Mouse (Mus musculus): ENCODE measurements around the gene Arl14ep. TPM values are rescaled to one million over a fixed set of nuclear protein-coding genes. Genes with fewer than 3 reads are reported as not detected.
"Not testable (repeated sequence)": the region's sequence is repeated elsewhere in the genome, so short reads cannot be mapped to it uniquely, and the experiment has no call there.

The Arl14ep gene
- polyA plus RNA-seq (2016; fragmentation: Nextera tagmentation; extraction: Ambion mirVana) = 28.6 and 30.6 TPM in 2 replicates

- Histone ChIP-seq H3K9ac (peak within 1 kb of the TSS; percentile 78), H3K9me3 (replicated peaks) (no peaks in the 10 kb centered on the region), H3K27me3 (replicated peaks) (no peaks in the 10 kb centered on the region), H3K36me3 (peaks cover 2% of the 10 kb centered on the region), H3K27ac (ENCODE audit: poor library complexity, severe bottlenecking) (0 out of 2 replicates have a peak within 1 kb of the TSS, but pooled peaks have one; percentile 11), H3K4me2 (peak within 1 kb of the TSS; percentile 74), H3K4me1 (replicated peaks) (peaks cover 14% of the 10 kb centered on the region), H3K4me3 (peak within 1 kb of the TSS; percentile 65)
- WGBS = 1% methylated on average over 36 of the region's 36 CpGs
- peak; percentile 94 for ATAC-seq (ENCODE audit: insufficient number of reproducible peaks, low FRiP score)
These were observed at the start of gene Arl14ep for GRCm38 (mm10) chr2:106973959-106974639. Gene Arl14ep (minus strand): TSS chr2:106974424.

- H3K4me3 ChIP-seq = no peak overlapping the region
- H3K36me3 ChIP-seq = no peaks in the 10 kb centered on the region
- WGBS = 83% methylated on average over 5 of the region's 5 CpGs
- no peaks in the 10 kb centered on the region for H3K9me3 ChIP-seq (replicated peaks)
- H3K27ac ChIP-seq (ENCODE audit: poor library complexity, severe bottlenecking) = no peak overlapping the region
- no peak overlapping the region for H3K9ac ChIP-seq
- no peak for ATAC-seq (ENCODE audit: insufficient number of reproducible peaks, low FRiP score)
- H3K4me1 ChIP-seq (replicated peaks) = no peaks in the 10 kb centered on the region
- H3K27me3 ChIP-seq (replicated peaks) = no peaks in the 10 kb centered on the region
- no peak overlapping the region for H3K4me2 ChIP-seq
These were observed 48.5 kb upstream of the Arl14ep start for GRCm38 (mm10) chr2:107022713-107023112.

GRCm38 (mm10) chr2:107019331-107019730 lies 45.1 kb upstream of the Arl14ep start:
- no peak overlapping the region for H3K9ac ChIP-seq
- H3K36me3 ChIP-seq = no peaks in the 10 kb centered on the region
- H3K4me3 ChIP-seq = no peak overlapping the region
- H3K4me1 ChIP-seq (replicated peaks) = no peaks in the 10 kb centered on the region
- H3K9me3 ChIP-seq (replicated peaks) = no peaks in the 10 kb centered on the region
- no peak overlapping the region for H3K4me2 ChIP-seq
- no peak overlapping the region for H3K27ac ChIP-seq (ENCODE audit: poor library complexity, severe bottlenecking)
- WGBS = 75% methylated on average over 2 of the region's 2 CpGs
- no peak for ATAC-seq (ENCODE audit: insufficient number of reproducible peaks, low FRiP score)
- H3K27me3 ChIP-seq (replicated peaks) = no peaks in the 10 kb centered on the region

- Histone ChIP-seq H3K9me3 (replicated peaks) (no peaks in the 10 kb centered on the region), H3K36me3 (no peaks in the 10 kb centered on the region), H3K4me2 (no peak overlapping the region), H3K4me3 (no peak overlapping the region), H3K27me3 (replicated peaks) (no peaks in the 10 kb centered on the region), H3K4me1 (replicated peaks) (no peaks in the 10 kb centered on the region), H3K9ac (no peak overlapping the region), H3K27ac (ENCODE audit: poor library complexity, severe bottlenecking) (no peak overlapping the region)
- no peak for ATAC-seq (ENCODE audit: insufficient number of reproducible peaks, low FRiP score)
- 78% methylated on average over 4 of the region's 4 CpGs for WGBS
These were observed 38.9 kb upstream of the Arl14ep start for GRCm38 (mm10) chr2:107013161-107013560.

GRCm38 (mm10) chr2:107012318-107012717 lies 38.1 kb upstream of the Arl14ep start:
- Histone ChIP-seq H3K4me1 (replicated peaks) (no peaks in the 10 kb centered on the region), H3K9me3 (replicated peaks) (no peaks in the 10 kb centered on the region), H3K4me2 (no peak overlapping the region), H3K36me3 (no peaks in the 10 kb centered on the region), H3K27ac (ENCODE audit: poor library complexity, severe bottlenecking) (peak overlapping the region; percentile 11; the same call in 1 of the 2 replicates), H3K4me3 (no peak overlapping the region), H3K9ac (no peak overlapping the region), H3K27me3 (replicated peaks) (no peaks in the 10 kb centered on the region)
- 34% methylated on average over 4 of the region's 4 CpGs for WGBS
- ATAC-seq (ENCODE audit: insufficient number of reproducible peaks, low FRiP score) = peak; percentile 69

GRCm38 (mm10) chr2:107010160-107010559 lies 35.9 kb upstream of the Arl14ep start:
- WGBS = 74% methylated on average over 6 of the region's 6 CpGs
- H3K27me3 ChIP-seq (replicated peaks) = no peaks in the 10 kb centered on the region
- H3K27ac ChIP-seq (ENCODE audit: poor library complexity, severe bottlenecking) = no peak overlapping the region
- no peaks in the 10 kb centered on the region for H3K4me1 ChIP-seq (replicated peaks)
- H3K4me2 ChIP-seq = no peak overlapping the region
- ATAC-seq (ENCODE audit: insufficient number of reproducible peaks, low FRiP score) = no peak
- H3K9ac ChIP-seq = no peak overlapping the region
- no peaks in the 10 kb centered on the region for H3K36me3 ChIP-seq
- no peak overlapping the region for H3K4me3 ChIP-seq
- no peaks in the 10 kb centered on the region for H3K9me3 ChIP-seq (replicated peaks)

- no peak overlapping the region for H3K4me3 ChIP-seq
- no peak for ATAC-seq (ENCODE audit: insufficient number of reproducible peaks, low FRiP score)
- 70% methylated on average over 3 of the region's 3 CpGs for WGBS
- no peaks in the 10 kb centered on the region for H3K4me1 ChIP-seq (replicated peaks)
- H3K27ac ChIP-seq (ENCODE audit: poor library complexity, severe bottlenecking) = no peak overlapping the region
- H3K27me3 ChIP-seq (replicated peaks) = no peaks in the 10 kb centered on the region
- H3K36me3 ChIP-seq = no peaks in the 10 kb centered on the region
- H3K4me2 ChIP-seq = no peak overlapping the region
- H3K9me3 ChIP-seq (replicated peaks) = peaks cover 3% of the 10 kb centered on the region; the same call in 1 of the 2 replicates
- H3K9ac ChIP-seq = no peak overlapping the region
These were observed 32.2 kb upstream of the Arl14ep start for GRCm38 (mm10) chr2:107006378-107006777.

GRCm38 (mm10) chr2:107005876-107006275 lies 31.7 kb upstream of the Arl14ep start:
- H3K9me3 ChIP-seq (replicated peaks); H3K9ac ChIP-seq; H3K27me3 ChIP-seq (replicated peaks); H3K27ac ChIP-seq (ENCODE audit: poor library complexity, severe bottlenecking); ATAC-seq (ENCODE audit: insufficient number of reproducible peaks, low FRiP score); H3K4me1 ChIP-seq (replicated peaks); H3K4me3 ChIP-seq; H3K36me3 ChIP-seq; H3K4me2 ChIP-seq: not testable (repeated sequence)
- 82% methylated on average over 4 of the region's 4 CpGs for WGBS

- Histone ChIP-seq H3K9ac (no peak overlapping the region), H3K27me3 (replicated peaks) (no peaks in the 10 kb centered on the region), H3K4me1 (replicated peaks) (peaks cover 10% of the 10 kb centered on the region), H3K4me2 (no peak overlapping the region), H3K36me3 (no peaks in the 10 kb centered on the region), H3K27ac (ENCODE audit: poor library complexity, severe bottlenecking) (no peak overlapping the region), H3K9me3 (replicated peaks) (no peaks in the 10 kb centered on the region), H3K4me3 (no peak overlapping the region)
- no peak for ATAC-seq (ENCODE audit: insufficient number of reproducible peaks, low FRiP score)
- 56% methylated on average over 1 of the region's 1 CpGs for WGBS
These were observed 17.0 kb upstream of the Arl14ep start for GRCm38 (mm10) chr2:106991261-106991660.

- H3K36me3 ChIP-seq = no peaks in the 10 kb centered on the region
- H3K9ac ChIP-seq = no peak overlapping the region
- H3K27me3 ChIP-seq (replicated peaks) = no peaks in the 10 kb centered on the region
- WGBS = 68% methylated on average over 2 of the region's 2 CpGs
- ATAC-seq (ENCODE audit: insufficient number of reproducible peaks, low FRiP score) = no peak
- H3K4me1 ChIP-seq (replicated peaks) = peaks cover 20% of the 10 kb centered on the region
- H3K4me2 ChIP-seq = no peak overlapping the region
- H3K4me3 ChIP-seq = no peak overlapping the region
- peak overlapping the region; percentile 20; the same call in 1 of the 2 replicates for H3K27ac ChIP-seq (ENCODE audit: poor library complexity, severe bottlenecking)
- no peaks in the 10 kb centered on the region for H3K9me3 ChIP-seq (replicated peaks)
These were observed 10.7 kb upstream of the Arl14ep start for GRCm38 (mm10) chr2:106984945-106985344.

GRCm38 (mm10) chr2:106982503-106982902 lies 8.3 kb upstream of the Arl14ep start:
- Histone ChIP-seq H3K27ac (ENCODE audit: poor library complexity, severe bottlenecking) (no peak overlapping the region), H3K9ac (no peak overlapping the region), H3K4me1 (replicated peaks) (peaks cover 19% of the 10 kb centered on the region), H3K9me3 (replicated peaks) (no peaks in the 10 kb centered on the region), H3K36me3 (no peaks in the 10 kb centered on the region), H3K27me3 (replicated peaks) (no peaks in the 10 kb centered on the region), H3K4me2 (no peak overlapping the region), H3K4me3 (no peak overlapping the region)
- 44% methylated on average over 6 of the region's 6 CpGs for WGBS
- no peak for ATAC-seq (ENCODE audit: insufficient number of reproducible peaks, low FRiP score)

- Histone ChIP-seq H3K4me1 (replicated peaks) (0 out of 2 replicates have a peak, but pooled peaks cover 10% of the 10 kb centered on the region), H3K36me3 (no peaks in the 10 kb centered on the region), H3K9ac (no peak overlapping the region), H3K4me3 (no peak overlapping the region), H3K4me2 (no peak overlapping the region), H3K9me3 (replicated peaks) (no peaks in the 10 kb centered on the region), H3K27ac (ENCODE audit: poor library complexity, severe bottlenecking) (no peak overlapping the region), H3K27me3 (replicated peaks) (no peaks in the 10 kb centered on the region)
- no peak for ATAC-seq (ENCODE audit: insufficient number of reproducible peaks, low FRiP score)
- WGBS = 73% methylated on average over 3 of the region's 3 CpGs
These were observed 2.2 kb upstream of the Arl14ep start for GRCm38 (mm10) chr2:106976472-106976871.

Data from heart, embryonic 12.5 days (tissue).